Mouse (Mus musculus): Measurements from ENCODE around the gene Prdm16. TPM values are rescaled to one million over a fixed set of nuclear protein-coding genes. Genes with fewer than 3 reads are reported as not detected.

The Prdm16 gene
- total RNA-seq, 2 experiments from 2014 or later = 12.9 to 13.4 TPM

Other genes with a start within 250 kb of the Prdm16 start
- not detected for gene Actrt2, start 31.0 kb upstream of the Prdm16 start, total RNA-seq (2021)
- under 1 TPM in 1 of 2 experiments, not detected in 1; 0.17 TPM for gene Ttc34, start 200.6 kb upstream of the Prdm16 start, total RNA-seq (2021)
- under 1 TPM; 0.20 to 0.39 TPM for gene Mmel1, start 232.7 kb upstream of the Prdm16 start, total RNA-seq (2021)

Data from heart, postnatal 25 days (tissue).